Mouse (Mus musculus) spleen, postnatal 14 days (tissue): ENCODE data around the gene Slc22a16.
A peak's percentile ranks its signal among the peaks of the same experiment; 100 is the strongest.
"Not testable (repeated sequence)": the region's sequence is repeated elsewhere in the genome, so short reads cannot be mapped to it uniquely, and the experiment has no call there.

ENCODE experiments used
- DNase-seq, 2 experiments: peaks; one replicate each; pipeline ENCODE4 v3.0.0; 2021 to 2022; ENCODE audit warnings: low spot score in 2 of 2

The Slc22a16 gene

GRCm38 (mm10) chr10:40570036-40570435 is at the start of gene Slc22a16:
Slc22a16 (plus strand) TSS chr10:40570336.
- no peak for DNase-seq

- no peak for DNase-seq
Observed at GRCm38 (mm10) chr10:40521579-40521978, 48.6 kb upstream of the Slc22a16 start.

DNA sequence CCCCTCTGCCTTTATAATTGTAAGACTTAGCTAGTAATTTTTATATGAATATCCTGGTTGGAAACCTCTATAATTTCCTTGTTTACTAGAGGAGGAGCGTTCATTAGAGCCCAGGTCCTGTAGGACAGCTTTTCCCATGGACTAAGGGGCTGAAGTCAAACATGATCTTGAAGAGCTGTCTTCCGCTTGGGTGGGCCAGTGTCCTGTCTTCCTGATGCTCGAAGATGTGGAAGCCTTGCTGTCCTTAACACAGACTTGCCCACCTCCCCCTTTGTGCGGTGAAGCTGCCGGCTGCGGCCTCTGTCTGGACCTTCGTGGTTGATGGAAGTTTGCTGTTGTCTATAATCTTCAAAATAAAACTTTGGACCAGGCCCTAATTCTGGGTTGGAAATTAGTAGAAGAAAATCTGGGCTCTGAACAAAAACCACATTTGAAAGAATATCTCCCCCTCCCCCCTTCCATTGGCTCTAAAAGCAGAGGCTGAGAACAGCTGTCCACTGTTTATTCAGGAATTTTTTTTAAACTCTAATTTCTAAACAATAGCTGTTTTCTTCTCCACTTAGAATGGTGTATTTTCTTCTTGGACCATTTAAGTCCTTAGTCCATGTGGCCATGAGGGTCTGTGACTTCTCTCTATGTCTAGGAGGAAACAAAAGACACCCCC is 46.7 kb upstream of the Slc22a16 start:
- DNase-seq = no peak

DNA sequence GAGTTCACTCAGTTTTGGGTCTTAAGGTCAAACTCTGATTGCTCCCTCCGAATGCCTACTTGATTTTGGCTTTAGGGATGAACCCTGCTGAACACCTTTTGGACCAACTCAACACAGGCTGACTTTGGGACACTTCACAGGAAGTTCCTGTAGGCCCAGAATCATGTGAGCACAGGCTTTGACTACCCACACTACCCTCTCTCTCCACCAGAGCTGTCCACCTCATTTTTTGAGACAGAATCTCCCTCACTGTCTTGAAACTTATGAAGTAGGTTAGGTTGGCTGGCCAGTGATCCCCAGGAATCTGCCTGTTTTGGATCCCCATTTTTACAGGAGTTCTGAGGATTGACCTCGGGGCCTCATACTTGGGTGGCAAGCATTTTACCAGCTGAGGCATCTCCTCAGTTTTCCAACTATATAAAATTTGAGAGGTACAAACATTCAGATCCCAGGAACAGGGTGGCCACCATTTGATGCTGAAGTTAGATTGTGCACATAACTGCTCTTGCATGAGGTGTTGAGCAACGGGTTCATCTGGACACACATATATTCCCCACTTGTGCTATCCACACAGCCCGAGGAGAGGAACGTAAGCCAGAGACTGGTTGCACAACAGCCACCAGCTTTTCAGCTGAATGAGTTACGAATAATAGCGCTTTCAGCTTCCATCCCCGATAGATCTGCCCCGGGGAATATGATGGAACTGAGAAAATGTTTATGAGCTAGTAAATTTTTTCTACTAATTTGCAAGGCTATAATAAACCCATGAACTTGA is 45.9 kb upstream of the Slc22a16 start:
- DNase-seq = no peak

DNA sequence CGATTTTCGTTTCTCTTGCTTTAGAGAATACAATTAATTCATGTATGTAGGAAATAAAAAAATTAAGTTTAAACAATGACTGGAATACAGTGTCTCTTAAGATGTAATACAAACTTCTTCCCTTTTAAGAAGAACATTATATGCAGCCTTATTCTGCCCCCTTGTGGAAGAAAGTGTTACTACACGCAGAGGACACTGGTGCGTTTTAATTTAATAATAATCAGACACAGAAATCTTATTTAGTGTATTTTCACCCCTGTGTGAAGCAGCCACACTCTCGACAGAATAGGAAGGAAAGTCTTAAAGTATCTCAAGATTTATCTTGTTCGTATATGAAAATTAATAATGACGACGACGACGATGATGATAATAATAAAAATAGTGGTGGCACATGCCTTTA is 45.1 kb upstream of the Slc22a16 start:
- DNase-seq = peak in 1 of 2 experiments; percentile 51

DNA sequence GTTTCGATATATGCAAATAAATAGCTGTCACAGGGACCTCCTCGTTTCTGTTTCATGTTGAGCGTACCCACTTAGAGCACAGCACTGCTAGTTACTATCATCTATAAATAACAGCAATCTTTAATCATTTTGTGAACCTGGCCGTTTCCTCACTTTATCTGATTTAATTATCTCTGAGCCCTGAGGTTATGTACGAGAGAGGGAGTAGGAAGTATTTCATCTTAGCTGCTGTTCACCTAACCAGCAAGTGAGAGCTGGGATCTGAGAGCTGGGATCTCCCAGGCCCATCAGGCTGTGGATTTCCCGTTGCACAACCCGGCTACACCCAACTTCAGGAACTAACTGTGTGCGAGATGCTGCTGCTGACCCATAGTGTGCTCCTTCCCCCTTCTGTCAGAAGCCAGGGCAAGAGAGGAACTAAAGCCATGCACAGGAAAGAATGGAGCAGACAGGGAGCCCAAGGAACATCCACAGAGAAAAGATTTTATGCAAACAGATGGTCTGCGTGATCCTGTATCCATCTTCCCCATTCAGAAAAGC is 44.5 kb upstream of the Slc22a16 start:
- no peak for DNase-seq

- no peak for DNase-seq
Observed at GRCm38 (mm10) chr10:40526301-40526761, 43.8 kb upstream of the Slc22a16 start.

DNA sequence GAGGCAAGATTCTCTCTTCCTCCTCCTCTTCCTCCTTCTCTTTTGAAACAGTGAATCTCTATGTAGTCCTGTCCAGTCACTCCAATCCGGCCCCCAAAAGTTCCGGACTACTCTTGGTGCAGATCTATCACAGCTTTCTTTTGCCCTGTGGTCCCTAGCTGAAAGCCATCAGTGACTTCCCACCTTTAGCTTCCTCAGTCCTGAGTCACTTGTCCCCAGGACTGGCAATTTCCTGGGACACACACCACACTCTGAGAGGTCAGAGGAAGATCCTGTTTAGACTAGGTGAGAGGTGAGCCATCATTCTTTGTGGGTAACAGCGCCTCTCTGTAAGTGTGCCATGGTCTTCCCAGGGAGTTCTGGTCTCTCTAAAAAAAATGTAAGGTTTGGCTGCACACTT is 43.1 kb upstream of the Slc22a16 start:
- no peak for DNase-seq

GRCm38 (mm10) chr10:40527573-40527972 is 42.6 kb upstream of the Slc22a16 start:
- no peak for DNase-seq

GRCm38 (mm10) chr10:40528668-40529067 is 41.5 kb upstream of the Slc22a16 start:
- DNase-seq = no peak

DNA sequence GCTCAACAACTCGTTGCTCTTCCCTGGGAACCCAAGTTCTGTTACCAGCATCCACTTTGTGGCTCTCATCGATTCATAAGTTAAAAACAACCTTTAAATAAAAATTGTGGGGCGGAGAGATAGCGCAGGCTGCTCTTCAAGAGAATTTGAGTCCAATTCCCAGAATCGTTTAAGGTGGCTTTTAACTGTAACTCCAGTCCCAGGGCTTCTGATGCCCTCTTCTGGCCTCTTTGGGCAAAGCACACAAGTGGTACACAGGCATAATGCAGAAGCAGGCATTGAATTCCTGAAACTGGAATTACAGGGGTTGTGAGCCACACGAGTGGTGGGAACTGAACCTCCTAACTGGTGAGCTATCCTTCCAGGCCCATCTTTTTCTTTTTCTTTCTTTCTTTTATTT is 40.5 kb upstream of the Slc22a16 start:
- DNase-seq = peak; percentile 29 to 63

DNA sequence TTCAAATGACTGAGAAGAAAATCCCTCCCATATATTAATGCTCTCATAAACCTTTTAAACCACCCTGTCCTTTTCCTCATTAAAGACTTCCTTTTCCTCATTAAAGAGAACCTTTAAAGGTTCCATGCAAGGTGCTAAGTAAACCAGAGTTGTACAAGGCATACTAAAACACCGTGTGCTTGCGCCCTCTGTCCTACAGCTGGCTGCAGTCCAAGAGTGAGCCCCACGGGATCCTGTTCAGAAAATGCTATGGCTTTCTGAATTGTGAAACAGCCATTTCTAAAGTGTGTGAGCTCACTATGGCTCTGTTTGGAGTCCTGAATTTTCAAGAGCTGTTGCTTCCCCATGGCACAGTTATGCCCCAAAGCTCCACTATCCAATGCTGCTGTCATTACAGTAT is 39.5 kb upstream of the Slc22a16 start:
- DNase-seq = no peak

GRCm38 (mm10) chr10:40532586-40532985 is 37.5 kb upstream of the Slc22a16 start:
- not testable (repeated sequence) for DNase-seq

DNA sequence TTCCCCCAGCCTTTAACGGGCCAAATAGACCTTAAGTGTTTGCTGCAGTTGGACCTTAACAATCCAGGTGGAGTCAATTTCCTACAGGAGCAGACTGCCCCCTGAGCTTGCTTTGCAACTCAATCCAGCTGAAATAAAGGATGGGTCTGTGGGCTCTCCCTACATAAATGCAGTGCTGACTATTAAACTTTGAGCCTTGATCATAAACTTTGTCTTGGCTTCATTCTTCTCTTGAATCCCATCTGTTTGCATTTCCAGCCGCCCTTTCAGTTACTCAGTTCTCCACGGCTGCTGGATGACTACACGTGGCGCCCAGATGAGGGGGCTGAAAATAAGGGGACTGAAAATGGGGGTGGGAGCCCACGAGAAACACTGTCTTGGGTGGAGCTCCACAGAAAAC is 28.8 kb upstream of the Slc22a16 start:
- DNase-seq = no peak

DNA sequence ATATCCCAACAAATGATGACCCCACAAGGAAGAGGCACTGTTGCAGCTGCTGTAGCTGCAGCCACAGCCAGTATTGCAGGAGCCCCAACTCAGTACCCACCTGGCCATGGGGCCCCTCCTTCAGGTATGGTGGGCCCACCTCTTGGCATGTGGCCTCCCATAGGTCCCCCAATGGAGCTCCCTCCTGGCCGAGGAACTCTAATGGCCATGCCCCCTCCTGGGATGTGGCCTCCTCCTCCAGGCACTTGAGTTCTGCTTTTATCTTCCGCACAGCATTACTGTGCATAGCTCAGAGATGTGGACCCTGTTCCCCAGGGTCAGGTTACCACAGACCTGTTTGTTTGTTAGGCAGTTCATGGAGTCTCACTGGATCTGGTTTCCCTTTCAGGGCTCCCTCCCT is 20.8 kb upstream of the Slc22a16 start:
- no peak for DNase-seq

- no peak for DNase-seq
Observed at GRCm38 (mm10) chr10:40551801-40552200, 18.3 kb upstream of the Slc22a16 start.

DNA sequence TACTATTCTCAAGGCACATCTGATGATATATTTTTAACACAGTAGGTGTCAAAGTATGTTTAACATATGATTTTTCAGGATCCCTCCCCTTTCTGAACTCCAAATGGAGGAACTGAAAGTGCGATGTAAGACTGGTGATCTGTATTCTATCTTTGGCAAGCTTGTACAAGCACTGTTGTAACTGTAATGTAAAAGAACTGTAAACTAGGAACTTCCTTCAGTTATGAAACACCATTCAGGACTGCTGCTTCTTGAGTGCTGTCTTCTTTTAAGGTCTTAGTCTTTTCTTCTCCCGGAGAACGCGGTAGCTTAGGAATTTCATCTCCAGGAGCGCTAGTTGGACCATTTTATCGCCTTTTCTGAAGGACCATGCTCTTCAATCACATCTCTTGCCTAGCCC is 4.4 kb upstream of the Slc22a16 start:
- not testable (repeated sequence) for DNase-seq

GRCm38 (mm10) chr10:40575912-40576634 is 5.9 kb downstream of the Slc22a16 start:
- DNase-seq = no peak

DNA sequence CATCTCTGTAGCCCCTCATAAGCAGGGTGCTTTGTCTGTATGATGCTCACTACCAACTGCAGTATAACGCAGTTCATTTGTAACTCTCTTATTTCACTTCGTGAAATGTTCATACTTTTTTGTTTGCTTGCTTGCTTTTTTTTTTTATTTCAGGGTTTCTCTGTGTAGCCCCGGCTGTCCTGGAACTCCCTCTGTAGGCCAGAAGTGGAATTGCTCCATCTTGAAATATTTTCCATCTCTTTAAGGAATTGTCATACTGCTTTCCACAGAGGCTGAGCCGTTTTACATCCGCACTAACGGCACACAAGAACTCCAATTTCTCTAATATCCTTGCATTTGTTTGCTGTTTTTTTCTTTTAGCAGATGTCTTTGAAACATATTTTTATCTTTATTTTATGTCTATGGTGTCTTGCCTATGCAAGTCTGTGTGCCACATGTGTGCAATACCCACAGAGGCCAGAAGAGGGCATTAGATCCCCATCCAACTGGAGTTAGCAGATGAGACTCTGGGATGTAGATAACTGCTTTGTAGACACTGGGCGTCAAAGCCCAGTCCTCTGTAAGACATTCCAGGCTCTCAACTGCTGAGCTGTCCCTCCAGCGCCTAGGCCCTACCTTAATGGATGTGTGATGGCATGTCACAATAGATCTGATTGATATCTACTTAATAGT is 13.6 kb downstream of the Slc22a16 start:
- peak in 1 of 2 experiments; percentile 3 for DNase-seq

DNA sequence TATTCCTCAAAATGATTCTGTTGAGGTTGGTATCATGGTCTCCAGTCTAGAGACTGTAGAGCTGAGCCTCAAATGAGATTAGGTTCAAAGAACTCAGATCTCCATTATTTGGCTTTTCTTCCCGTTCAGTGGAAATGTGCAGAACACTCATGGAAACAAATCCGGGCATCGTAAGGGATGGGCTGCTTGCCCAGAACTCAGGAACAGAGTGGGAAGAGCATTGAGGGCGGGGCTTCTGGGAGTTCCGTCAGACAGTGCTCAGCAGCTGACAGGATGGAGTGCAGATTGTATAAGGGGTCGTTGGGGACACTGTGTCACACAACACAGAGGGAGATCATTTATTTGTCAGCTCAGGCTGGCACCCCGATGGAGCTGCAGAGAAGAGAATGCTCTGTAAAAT is 22.1 kb downstream of the Slc22a16 start:
- DNase-seq = no peak

GRCm38 (mm10) chr10:40597177-40597576 is 27.0 kb downstream of the Slc22a16 start:
- DNase-seq = no peak
